Mouse (Mus musculus): ENCODE results near the gene Gmnn.

Gene Gmnn

GRCm38 (mm10) chr13:24761403-24762227 lies at the start of gene Gmnn:
TSS of gene Gmnn (minus strand) at chr13:24761923.
- CTCF ChIA-PET = interaction anchor here in 1 of 4 experiments (0.6 to 1.3 kb wide), 2 partner anchors 177 to 293 kb away, joined by 3 read pairs; no protein-coding TSS in a partner anchor
- POLR2A ChIA-PET = interaction anchor here (0.6 to 7.2 kb wide), 41 partner anchors 8 to 1014 kb away, joined by 3 to 67 read pairs (median 3); partner anchors contain the start of gene Hist1h1a (in 2 of the 4)

- ChIA-PET POLR2A (interaction anchor here in 2 of 4 experiments (1.1 to 6.0 kb wide), 8 partner anchors 8 to 47 kb away, joined by 3 to 102 read pairs (median 4); partner anchors contain the start of gene Gmnn (in 1 of the 2)), CTCF (no interaction called here)
These were observed 44.4 kb upstream of the Gmnn start for GRCm38 (mm10) chr13:24806079-24806478.

GRCm38 (mm10) chr13:24803196-24803595 lies 41.5 kb upstream of the Gmnn start:
- ChIA-PET CTCF (no interaction called here), POLR2A (interaction anchor here (0.7 to 6.0 kb wide), 20 partner anchors 11 to 189 kb away, joined by 3 to 102 read pairs (median 4); partner anchors contain the start of gene Gmnn (in 2 of the 4))

- ChIA-PET POLR2A (interaction anchor here in 3 of 4 experiments (0.6 to 6.0 kb wide), 12 partner anchors 11 to 188 kb away, joined by 3 to 102 read pairs (median 4); no protein-coding TSS in a partner anchor), CTCF (no interaction called here)
These were observed 40.5 kb upstream of the Gmnn start for GRCm38 (mm10) chr13:24802131-24802691.

DNA sequence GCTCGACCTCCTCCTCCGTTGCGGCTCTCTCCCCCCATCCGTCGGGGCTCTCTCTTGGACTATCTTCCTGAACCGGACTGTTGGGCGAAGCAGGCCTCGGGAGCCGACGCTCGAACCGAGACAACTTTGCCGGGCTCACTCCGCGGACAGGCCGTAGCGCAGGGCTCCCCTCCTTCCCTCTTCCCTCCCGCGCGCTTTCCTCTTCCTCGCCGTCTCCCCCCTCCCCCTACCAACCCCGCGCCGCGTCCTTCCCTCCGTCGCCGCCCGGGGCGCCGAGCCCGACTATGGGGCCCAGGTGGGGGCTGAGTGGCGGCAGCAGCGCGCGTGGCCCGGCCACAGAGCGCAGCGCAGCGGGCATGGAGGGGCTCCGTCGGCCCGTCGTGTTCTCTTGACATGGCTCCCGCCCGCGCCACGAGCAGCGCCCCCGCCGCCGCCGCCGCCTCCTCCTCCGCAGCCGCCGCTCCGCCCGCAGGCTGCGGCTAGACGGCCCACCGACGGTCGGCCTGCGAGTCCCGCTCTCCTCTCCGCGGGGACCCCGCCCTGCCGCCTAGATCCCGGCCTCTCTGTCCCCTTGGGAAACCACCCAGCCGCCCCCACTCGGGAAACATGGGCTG lies 39.7 kb upstream of the Gmnn start, which contains the start of gene BC005537:
BC005537 (plus strand) TSS at position 350 of the 614 bp plus-strand sequence.
- ChIA-PET CTCF (no interaction called here), POLR2A (interaction anchor here in 2 of 4 experiments (1.1 to 2.2 kb wide), 9 partner anchors 11 to 61 kb away, joined by 4 to 18 read pairs (median 7); partner anchors contain the start of gene Gmnn (in 1 of the 2))

GRCm38 (mm10) chr13:24800674-24801307 lies 39.1 kb upstream of the Gmnn start:
- CTCF ChIA-PET = interaction anchor here in 2 of 4 experiments (0.5 to 1.1 kb wide), 2 partner anchors 62 to 64 kb away, joined by 3 read pairs; no protein-coding TSS in a partner anchor
- POLR2A ChIA-PET = interaction anchor here in 3 of 4 experiments (0.5 to 2.6 kb wide), 65 partner anchors 8 to 1062 kb away, joined by 3 to 23 read pairs (median 4); partner anchors contain the start of genes Gmnn (in 3 of the 3), Acot13 (in 1 of the 3), Aldh5a1 (in 1 of the 3) and Armh2 (in 1 of the 3)

- ChIA-PET POLR2A (interaction anchor here in 3 of 4 experiments (0.5 to 2.6 kb wide), 65 partner anchors 8 to 1062 kb away, joined by 3 to 23 read pairs (median 4); partner anchors contain the start of genes Gmnn (in 3 of the 3), Acot13 (in 1 of the 3), Aldh5a1 (in 1 of the 3) and Armh2 (in 1 of the 3)), CTCF (interaction anchor here in 2 of 4 experiments (0.5 to 1.1 kb wide), 2 partner anchors 63 to 65 kb away, joined by 3 read pairs; no protein-coding TSS in a partner anchor)
These were observed 38.4 kb upstream of the Gmnn start for GRCm38 (mm10) chr13:24799925-24800673.

DNA sequence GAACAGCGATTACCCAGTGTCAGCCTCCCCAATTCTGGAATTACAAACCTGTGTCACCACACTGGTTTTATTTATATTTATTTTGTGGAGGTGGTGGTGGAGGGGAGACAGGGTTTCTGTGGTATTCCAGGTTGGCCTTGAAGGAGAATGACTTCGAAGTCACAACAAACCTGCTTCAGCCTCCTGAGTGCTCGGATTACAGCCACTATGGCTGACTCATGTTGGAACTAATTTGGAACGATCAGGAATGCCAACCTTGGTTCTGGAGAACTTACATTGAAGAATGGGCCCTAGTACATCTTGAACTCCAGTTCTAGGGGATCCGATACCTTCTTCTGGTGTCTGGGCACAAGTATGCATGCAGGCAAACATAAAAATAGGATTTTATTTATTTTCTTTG lies 37.7 kb upstream of the Gmnn start:
- CTCF ChIA-PET = interaction anchor here in 1 of 4 experiments (1.1 kb wide), 1 partner anchor 64 kb away, joined by 3 read pairs; no protein-coding TSS in a partner anchor
- POLR2A ChIA-PET = interaction anchor here in 2 of 4 experiments (1.1 to 2.6 kb wide), 13 partner anchors 10 to 67 kb away, joined by 3 to 12 read pairs (median 7); partner anchors contain the start of gene Gmnn (in 1 of the 2)

DNA sequence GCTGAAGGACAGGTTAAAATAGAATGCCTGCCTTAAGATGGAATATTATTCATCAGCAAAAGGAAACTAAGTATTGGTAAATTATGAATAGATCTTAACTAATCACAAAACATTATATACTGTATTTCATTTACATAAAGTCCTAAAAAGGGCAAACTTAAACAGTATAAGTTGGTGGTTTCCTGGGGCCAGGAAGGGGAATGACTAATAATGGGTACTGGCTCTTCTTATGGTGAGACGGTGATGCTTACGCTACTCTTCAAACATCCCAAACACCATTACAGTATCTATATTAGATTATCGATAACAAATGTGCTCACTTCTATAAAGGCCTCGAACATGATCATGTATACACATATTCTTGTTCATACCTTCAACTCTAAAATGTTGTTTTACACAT lies 37.0 kb upstream of the Gmnn start:
- ChIA-PET CTCF (interaction anchor here in 1 of 4 experiments (0.7 kb wide), 1 partner anchor 143 kb away, joined by 4 read pairs; no protein-coding TSS in a partner anchor), POLR2A (interaction anchor here in 2 of 4 experiments (1.0 to 2.6 kb wide), 4 partner anchors 10 to 37 kb away, joined by 3 to 12 read pairs (median 7); partner anchors contain the start of gene Gmnn (in 1 of the 2))

DNA sequence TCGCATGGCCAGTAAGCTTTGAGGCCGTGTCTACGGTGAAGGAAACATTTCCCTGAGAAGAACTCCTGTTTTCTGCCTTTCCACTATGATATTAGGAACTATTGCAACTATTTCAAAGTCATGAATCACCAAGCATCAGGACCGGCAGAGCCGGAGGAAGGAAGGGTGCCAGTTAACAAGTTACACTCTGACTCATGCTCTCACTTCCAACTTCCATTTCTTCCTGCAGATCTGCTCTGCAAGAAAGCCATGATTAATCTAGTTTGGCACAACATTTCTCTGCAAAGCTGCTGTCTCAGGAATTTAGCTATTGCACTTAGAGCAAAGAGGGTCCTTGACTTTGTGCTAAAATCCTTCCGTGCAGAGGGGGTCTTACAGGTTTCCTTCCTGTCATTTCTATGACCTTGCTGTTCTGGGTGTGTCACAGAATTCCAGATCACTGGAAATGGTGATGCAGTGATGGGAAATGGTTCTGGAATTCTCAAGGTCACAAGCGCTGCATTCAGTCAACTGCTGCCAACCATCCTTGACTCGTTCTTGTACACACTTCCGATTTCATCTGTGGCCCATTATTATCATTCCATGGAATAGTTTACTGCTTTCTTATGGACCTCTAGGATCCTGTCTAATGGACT lies 30.8 kb upstream of the Gmnn start:
- CTCF ChIA-PET = no interaction called here
- POLR2A ChIA-PET = interaction anchor here in 2 of 4 experiments (1.0 to 1.3 kb wide), 2 partner anchors 8 to 12 kb away, joined by 3 read pairs; no protein-coding TSS in a partner anchor

GRCm38 (mm10) chr13:24791349-24791748 lies 29.6 kb upstream of the Gmnn start:
- ChIA-PET CTCF (no interaction called here), POLR2A (interaction anchor here in 2 of 4 experiments (0.9 to 3.2 kb wide), 3 partner anchors 9 to 12 kb away, joined by 3 to 18 read pairs (median 4); no protein-coding TSS in a partner anchor)

GRCm38 (mm10) chr13:24787477-24787876 lies 25.8 kb upstream of the Gmnn start:
- ChIA-PET CTCF (interaction anchor here in 1 of 4 experiments (1.4 kb wide), 1 partner anchor 12 kb away, joined by 3 read pairs; no protein-coding TSS in a partner anchor), POLR2A (interaction anchor here in 3 of 4 experiments (0.7 to 1.4 kb wide), 3 partner anchors 13 kb away, joined by 3 to 6 read pairs (median 5); no protein-coding TSS in a partner anchor)

DNA sequence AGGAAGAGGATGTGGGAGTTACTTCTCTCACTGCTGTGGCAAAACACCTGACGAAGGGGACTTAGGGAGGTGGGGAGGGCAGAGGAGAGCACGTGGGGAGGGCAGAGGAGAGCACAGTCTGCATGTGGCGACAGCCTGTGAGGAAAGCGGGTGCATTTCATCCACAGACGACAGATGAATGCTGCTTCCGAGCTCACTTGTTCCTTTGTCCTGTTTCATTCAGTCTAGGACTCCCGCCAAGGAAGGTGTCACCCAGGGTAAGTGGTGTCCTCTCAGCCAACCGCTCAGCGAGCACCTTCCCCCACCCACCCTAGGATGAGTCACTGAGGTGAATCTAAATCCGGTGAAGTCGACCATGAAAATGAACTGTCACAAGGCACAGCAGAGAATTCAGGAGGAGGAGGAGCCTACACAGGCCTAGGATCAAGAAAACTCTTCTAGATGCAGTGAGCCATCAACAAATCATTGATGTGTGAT lies 24.3 kb upstream of the Gmnn start:
- POLR2A ChIA-PET = interaction anchor here in 2 of 4 experiments (0.6 to 1.5 kb wide), 5 partner anchors 12 to 33 kb away, joined by 3 to 4 read pairs (median 3); no protein-coding TSS in a partner anchor
- CTCF ChIA-PET = interaction anchor here in 1 of 4 experiments (1.4 kb wide), 1 partner anchor 10 kb away, joined by 3 read pairs; no protein-coding TSS in a partner anchor

- ChIA-PET CTCF (interaction anchor here in 1 of 4 experiments (1.2 kb wide), 1 partner anchor 69 kb away, joined by 3 read pairs; no protein-coding TSS in a partner anchor), POLR2A (interaction anchor here in 1 of 4 experiments (1.3 kb wide), 1 partner anchor 133 kb away, joined by 3 read pairs; no protein-coding TSS in a partner anchor)
These were observed 20.2 kb upstream of the Gmnn start for GRCm38 (mm10) chr13:24781916-24782315.

- ChIA-PET POLR2A (interaction anchor here in 2 of 4 experiments (0.5 to 1.7 kb wide), 6 partner anchors 21 to 86 kb away, joined by 3 to 5 read pairs (median 3); no protein-coding TSS in a partner anchor), CTCF (interaction anchor here in 1 of 4 experiments (0.6 kb wide), 1 partner anchor 378 kb away, joined by 4 read pairs; no protein-coding TSS in a partner anchor)
These were observed 17.1 kb upstream of the Gmnn start for GRCm38 (mm10) chr13:24778706-24779380.
